Mouse (Mus musculus): ENCODE results near the gene Dlx6. TPM values are rescaled to one million over a fixed set of nuclear protein-coding genes. Genes with fewer than 3 reads are reported as not detected.

Gene Dlx6
- polyA plus RNA-seq, 2 experiments from 2014 or later: not detected

DNA sequence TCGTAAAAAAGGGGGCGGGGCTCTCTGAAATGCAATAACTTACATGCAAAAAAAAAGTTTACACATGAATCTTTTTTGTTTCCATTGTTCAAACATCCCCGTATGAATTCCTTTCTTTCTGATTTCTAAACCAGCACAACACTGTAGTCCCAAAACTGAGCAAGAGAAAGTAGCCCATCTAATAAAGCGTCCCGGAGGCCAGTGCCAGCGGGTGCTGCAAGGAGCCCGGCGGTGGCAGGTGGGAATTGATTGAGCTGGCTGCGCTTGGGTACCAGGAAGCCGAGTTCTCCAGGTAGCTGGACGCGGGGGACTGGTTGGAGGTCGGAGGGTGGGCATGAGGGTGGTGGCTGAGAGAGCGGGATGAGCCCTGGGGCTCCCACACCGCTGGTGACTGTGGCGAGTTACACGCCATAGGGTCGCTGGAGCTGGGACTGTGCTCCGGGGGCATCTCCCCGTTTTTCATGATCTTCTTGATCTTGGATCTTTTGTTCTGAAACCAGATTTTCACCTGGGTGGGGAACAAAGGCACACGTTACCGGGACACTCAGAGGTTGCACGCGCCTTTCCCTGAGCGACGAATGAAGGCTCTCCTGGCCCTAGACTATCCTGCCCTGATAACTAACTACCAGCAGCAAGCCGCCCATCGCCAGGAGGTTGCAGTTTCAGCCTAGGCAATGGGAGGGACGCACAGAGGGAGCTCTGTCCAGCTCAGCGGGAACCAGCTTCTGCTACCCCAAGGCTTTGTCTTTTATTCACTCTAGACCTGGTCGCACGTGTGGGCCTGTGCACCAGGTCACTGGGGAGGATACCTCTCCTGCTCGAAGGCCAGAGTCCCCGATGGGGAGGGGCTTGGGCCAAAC, 15.1 kb downstream of the Dlx6 start:
- no peak for ATAC-seq

DNA sequence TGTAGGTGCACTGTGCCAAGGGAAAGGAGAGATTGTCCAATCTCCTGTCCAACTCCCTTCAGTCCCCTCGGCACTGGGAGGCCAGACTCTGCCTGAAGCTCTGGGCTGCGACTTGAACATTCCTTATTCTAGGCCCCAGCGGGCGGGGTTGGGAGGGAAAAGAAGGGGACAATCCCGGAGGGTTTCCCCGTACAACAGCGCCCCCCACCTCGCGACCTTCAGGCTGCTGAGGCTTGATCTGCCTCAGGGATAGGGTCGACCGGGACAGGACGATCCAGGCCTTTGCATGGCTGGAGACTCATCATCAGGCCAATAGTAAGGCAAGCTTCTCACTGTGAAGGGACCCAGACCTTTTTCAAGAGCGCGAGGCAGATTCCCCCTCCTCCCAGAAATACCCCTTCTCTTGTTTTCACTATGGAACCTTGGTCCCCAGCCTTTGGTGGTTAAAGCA, 15.7 kb downstream of the Dlx6 start:
- no peak for ATAC-seq

DNA sequence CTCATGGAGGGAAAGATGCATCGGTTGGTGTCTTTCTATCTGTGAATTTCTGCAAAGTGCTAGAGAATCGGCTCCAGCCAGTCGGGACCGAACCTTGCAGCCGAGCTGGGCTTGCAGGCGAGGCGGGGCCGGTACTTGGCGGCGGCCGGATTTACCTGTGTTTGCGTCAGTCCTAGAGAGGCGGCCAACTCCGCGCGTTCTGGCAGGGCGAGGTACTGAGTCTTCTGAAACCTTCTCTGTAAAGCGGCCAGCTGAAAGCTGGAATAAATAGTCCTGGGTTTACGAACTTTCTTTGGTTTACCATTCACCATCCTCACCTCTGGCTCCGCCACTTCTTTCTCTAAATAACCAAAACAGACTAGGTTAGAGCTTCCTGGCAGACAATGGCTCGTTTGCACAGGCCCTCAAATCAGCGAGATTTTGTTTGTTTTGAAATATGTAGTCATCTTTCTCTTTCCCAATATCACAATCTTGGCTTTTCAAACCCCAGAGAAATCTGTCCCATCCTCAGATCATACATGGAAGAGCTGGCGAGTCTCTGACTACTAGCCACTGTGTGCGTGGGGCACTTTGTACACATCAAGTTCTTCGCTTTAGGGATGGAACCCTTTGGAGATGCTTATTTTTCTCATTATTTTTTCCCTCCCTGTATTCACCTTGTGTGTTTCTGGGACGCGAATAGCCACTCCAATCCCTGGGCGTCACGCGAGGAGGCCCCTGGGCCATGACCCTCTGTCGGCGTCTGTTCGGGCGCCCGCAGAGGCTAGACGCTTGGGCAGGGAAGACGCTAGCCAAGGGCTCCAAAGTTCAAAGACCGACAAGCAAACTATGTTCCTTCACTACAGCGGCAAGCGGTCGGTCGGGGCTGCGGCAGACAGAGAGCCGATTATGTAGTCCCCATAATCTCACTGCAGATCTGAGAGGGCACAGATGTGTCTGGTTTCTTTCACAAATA, 16.5 kb downstream of the Dlx6 start:
- no peak for ATAC-seq

DNA sequence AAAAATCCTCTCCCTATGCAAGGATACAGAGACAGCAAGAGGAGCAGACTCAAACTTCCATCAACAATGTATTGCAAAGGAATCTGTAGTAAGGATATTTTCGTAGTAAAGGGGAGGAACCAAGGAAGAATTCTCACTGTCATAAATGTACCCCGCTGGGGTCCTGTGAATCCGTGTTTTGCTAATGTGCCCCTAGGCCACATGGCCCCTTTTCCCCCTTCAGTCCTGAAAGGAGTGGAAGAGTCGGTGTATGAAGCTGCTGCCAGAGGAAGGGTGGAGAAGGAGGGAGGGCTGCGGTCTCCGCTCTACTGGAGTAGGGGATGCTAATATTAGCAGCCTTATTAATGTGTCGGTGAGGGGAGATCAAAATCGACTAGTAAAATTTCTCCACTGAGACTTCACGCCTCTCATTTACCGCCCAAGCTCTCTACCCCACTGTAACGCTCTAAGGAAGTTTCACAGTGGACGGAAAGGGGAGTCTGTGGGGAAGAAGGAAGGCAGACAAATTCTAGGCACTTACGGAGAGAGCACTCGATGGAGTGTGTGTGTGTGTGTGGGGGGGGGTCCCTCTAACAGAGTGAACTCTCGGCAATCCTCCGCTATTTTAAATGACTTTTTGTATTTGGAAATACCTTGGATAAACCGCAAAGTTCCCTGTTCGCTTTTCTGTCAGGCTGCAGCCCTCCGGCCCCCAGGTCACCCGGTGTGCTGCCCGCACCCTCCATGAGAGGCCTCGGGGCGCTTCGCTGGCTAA, 17.4 kb downstream of the Dlx6 start:
- ATAC-seq: no peak

DNA sequence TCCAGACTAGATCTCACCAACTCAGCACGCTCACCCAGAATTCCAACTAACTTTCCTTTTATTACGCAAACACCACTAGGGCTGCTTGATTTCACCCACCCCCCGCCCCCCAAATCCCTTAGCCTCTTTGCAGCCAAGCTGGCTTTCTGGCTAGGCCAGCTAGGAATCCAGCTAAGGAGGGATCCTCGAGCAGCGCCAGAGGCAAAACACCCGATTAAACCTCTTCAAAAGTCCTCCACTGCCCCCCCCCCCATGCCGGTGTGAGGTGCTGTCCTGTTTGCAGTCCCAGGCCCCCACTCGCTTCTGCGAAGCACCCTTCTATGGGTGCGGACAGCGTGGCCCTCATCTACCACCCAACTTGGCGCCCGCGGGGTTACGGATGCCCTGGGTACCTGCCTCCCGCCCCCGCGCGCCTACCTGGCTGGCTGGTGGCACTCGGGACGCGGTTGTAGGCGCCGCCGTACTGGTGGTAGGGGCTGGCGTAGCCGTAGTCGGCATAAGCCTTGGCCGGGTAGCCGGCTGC, 18.0 kb downstream of the Dlx6 start:
- no peak for ATAC-seq

DNA sequence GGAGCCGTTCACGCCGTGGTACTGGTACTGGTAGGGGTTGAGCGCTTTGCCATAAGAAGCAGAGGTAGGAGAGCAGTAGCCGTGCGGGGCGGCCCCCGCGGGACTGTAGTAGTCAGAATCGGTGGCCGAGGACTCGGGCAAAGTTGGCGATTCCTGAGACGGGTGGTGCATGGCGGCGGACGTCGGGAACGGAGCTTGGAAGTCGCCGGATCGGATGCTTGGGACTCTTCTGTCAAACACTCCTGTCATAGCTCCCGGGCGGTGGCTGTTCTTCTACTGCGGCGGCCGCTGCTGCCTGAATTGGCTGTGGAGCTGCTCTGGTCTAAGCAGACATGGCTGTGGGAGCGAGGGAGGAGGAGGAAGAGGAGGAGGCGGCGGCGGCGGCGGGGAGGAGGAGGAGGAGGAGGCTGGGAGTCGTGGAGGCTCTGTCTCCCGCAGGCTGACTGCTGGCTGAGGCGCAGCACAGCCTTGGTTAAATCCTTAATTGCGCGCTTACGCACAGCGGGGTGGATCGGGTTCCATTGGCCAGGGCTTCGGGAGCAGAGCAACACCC, 18.6 kb downstream of the Dlx6 start, which contains the start of gene Dlx5:
TSS of gene Dlx5 (minus strand) at position 448 of the 553 bp plus-strand sequence.
- ATAC-seq: no peak

DNA sequence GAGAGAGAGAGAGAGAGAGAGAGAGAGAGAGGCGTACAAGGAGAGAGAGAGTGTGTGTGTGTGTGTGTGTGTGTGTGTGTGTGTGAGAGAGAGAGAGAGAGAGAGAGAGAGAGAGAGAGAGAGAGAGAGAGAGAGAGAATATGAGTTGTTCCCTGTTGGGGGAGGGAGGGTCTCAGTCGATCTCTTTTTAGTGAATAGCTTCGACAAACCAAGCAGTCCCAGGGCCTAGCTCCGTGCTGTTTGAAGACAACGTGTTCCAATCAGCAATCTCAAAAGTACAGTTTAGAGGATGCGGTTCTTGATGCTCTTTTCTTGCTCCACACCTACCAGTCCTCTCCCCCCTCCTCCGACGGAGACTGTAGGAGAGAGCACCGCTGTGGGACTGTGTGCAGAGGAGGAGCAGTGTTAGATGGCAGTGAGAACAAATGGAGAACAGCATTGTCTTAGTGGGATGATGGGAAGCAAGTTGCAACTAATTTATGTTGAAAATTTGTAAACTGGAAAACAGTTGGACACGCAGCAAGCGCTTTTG, 19.2 kb downstream of the Dlx6 start:
- ATAC-seq: no peak

DNA sequence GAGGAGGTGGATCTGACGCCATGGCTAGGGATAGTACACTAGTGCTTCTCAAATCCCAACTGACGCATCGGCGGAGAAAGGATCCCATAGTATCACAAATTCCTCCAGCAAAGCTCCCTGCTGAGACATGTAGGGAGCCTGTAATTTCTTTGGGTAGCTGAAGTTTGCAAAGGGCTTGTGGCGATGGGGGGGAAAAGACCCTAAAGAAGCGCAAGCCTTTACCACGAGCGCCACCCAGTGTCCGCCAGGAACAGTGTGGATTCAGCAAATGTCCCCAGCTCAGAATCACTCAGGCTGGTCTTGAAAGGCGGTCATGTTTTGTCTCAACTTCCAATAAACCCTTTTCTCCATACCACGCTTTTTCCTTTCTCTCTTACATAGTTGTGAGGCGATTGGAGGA, 21.8 kb downstream of the Dlx6 start:
- ATAC-seq: no peak

DNA sequence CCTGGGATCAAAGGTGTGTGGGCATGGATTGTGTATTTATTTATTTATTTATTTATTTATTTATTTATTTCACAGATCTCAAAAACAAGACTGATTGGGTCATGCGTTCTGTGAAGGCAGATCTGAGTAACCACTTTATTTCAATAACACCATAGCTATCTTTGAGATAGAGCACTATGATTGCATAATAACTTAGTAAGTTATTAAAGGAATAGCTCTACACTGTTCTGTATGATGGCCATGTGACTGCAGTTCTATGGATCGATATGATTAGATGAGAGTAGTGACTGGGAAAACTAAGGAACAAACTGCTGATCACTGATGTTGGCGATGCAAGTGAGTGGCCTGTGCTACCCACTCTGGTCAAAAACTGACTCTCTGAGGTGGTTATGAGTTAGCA, 23.1 kb downstream of the Dlx6 start:
- ATAC-seq: no peak

DNA sequence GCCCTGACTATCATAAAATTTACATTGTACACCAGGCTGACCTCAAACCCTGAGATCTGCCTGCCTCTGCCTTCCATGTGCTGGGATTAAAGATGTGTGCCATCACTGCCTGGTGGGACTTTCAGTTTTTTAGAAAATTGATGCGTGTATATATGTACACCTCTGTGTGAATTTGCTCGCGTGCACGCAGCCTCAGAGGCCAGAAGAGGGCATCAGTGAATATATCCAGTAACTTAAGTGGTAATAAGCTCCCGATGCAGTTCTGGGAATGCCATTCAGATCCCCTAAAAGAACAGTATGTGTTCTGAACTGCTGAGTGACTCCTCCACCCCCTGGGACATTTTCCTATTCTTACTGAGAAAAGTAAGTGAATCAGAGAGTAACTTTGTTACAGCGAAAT, 26.9 kb downstream of the Dlx6 start:
- no peak for ATAC-seq

DNA sequence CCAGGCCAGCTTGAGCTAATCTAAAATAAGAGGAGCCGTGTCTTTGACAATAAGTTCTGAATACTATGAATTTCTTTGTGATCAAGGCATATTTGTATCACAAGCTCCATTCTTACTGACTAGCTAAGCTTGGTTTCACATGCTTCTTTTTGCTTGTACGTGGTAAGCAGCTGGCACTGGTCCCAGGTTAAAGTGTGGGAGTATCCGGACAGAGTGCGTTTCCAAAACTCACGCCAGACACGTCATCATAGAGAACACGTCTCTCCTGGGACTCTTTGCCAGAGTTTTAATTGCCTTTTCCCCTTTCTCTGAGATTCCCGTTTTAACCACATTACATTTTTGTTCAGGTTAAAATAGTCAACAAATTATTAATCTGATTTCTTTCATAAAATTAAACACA, 46.5 kb downstream of the Dlx6 start:
- no peak for ATAC-seq

DNA sequence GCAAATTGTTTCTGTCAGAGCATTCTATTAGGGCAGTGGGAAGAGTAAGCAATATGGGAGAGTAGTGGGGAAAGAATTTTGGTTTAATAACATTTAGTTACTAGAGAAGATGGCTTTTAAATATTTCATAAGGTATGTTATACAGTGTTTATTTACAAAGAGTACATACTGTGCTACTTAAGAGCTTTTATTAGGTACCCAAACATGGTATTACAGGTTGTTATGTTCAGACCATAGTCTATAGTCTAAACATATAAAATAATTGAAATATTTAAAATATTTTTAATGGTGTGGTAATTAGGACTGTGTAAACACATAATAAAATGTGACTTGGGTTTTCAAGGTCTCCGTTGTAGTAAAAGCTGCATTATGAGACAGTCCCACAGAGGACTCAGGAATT, 51.2 kb downstream of the Dlx6 start:
- no peak for ATAC-seq

DNA sequence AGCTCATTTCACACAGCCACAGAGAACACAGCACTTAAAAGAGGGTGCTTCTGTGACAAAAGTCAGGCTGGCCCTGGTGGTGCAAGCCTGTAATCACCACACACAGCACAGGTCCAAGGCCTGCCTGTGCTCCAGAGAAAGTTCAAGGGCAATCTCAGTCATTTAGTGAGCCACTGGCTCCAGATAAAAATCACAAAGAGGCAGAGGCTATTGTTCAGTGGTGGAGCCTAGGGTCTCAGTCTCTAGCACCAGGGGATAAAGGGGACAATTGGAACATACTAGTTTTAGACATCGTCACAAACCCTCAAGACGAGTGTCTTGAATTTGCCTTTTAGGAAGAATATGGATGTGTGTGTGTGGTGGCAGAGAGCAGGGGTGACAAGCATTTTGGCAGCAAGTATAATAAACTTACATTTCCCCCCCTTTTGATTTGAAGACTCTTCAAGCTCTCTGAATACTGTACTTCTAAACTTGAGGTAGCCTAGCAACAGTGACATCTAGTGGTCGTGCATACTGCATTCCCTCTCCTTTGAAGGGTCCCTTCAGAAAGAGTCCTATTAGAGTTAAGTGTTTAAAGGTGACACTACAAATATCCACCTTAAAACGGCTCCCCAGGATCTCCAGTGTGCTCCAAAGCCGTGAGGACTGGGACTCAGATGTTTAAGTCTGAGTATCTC, 51.9 kb downstream of the Dlx6 start:
- no peak for ATAC-seq

DNA sequence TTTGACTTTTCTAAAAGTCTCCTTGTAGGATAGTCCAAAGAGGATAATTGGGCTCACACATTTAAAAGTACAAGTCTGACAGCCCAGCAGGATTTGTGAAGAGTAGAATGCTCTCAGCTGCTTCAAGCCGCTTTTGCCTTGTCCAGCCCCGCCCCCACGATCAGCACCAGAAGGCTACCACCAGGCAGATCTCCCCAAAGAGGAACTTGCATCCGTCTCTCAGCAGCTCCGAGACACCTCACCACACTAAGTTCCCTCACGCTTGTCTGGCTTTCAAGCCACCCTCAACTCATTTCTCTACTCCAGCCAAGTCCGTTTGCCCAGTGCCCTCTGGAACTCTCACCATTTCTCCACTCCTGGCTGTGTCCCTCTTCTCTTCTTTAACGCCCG, 52.4 kb downstream of the Dlx6 start:
- no peak for ATAC-seq

DNA sequence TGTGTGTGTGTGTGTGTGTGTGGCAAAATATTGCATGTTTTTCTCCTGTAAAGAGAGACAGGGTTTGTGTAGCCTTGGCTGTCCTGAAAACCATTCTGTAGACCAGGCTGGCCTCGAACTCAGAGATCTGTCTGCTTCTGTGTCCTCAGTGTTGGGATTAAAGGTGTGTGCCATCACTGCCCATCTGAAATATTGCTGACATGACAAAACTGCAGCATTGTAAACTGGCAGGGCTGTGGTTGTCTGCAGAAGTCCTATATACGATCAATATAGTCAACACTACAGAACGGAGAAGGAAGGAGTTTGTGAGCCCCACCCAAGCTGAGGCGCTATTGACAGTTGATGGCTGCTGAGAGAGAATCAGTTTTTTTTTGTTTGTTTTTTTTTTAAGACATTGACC, 54.2 kb downstream of the Dlx6 start:
- no peak for ATAC-seq

Other genes with a start within 250 kb of the Dlx6 start
- not detected for gene Dlx5, start 18.8 kb downstream of the Dlx6 start, polyA plus RNA-seq (2017; shearing (Covaris generic))
- 1 to 10 TPM; 3.0 to 3.4 TPM for gene Sdhaf3, start 92.7 kb downstream of the Dlx6 start, polyA plus RNA-seq (2017; shearing (Covaris generic))